13 mouse cellular contexts compared by ENCODE assay signal in genomic region chr19:9047207-9047945, GRCm38 (mm10). TPM values are rescaled to one million over a fixed set of nuclear protein-coding genes. Genes with fewer than 3 reads are reported as not detected.
DNase-seq lines count a peak whose midpoint lies in the region; ATAC-seq and TF ChIP-seq lines count a peak whose summit lies in the region.
"Had no signal": no experiment of that assay in that cellular context is flagged by ENCODE, and none has a peak within 500 bp of the region (broad histone marks: within the 10 kb centered on the region; RNA-seq: fewer than 3 reads in every experiment).

No protein-coding gene starts in this region.

- ATAC-seq in lung, postnatal 0 days: peak; percentile 81

- H3K9ac ChIP-seq in lung, postnatal 0 days (replicated peaks; ENCODE audit: low read depth): no peak overlapping the region
- H3K9ac ChIP-seq: hindbrain, embryonic 15.5 days had no signal

- H3K36me3 ChIP-seq in lung, postnatal 0 days (ENCODE audit: insufficient read depth, low read length): no peaks in the 10 kb centered on the region
- H3K36me3 ChIP-seq: hindbrain, embryonic 15.5 days had no signal

- peaks cover 19% of the 10 kb centered on the region for H3K4me1 ChIP-seq in brown adipose tissue, adult 24 weeks (ENCODE audit: control insufficient read depth, insufficient read depth, insufficient read length, low read length)
- peaks cover 3% of the 10 kb centered on the region; the same call in 1 of the 2 replicates for H3K4me1 ChIP-seq in lung, postnatal 0 days (ENCODE audit: insufficient read depth, low read depth, low read length)
- H3K4me1 ChIP-seq: hindbrain, embryonic 15.5 days had no signal

- H3K4me2 ChIP-seq in lung, postnatal 0 days (replicated peaks; ENCODE audit: low read depth, low read length): no peak overlapping the region
- H3K4me2 ChIP-seq: hindbrain, embryonic 15.5 days; midbrain, embryonic 11.5 days had no signal

- H3K4me3 ChIP-seq in brown adipose tissue, adult 24 weeks (ENCODE audit: insufficient read depth, low read depth, low read length): no peak overlapping the region
- no peak overlapping the region for H3K4me3 ChIP-seq in lung, postnatal 0 days (ENCODE audit: low read depth, low read length)
- H3K4me3 ChIP-seq: hindbrain, embryonic 15.5 days had no signal

- 61% methylated on average over 7 of the region's 7 CpGs for WGBS in lung, postnatal 0 days

- DNase-seq in kidney, adult 18-20 months: peak; percentile 32
- no peak for DNase-seq in kidney, adult 11 months
- DNase-seq in Muller cell, postnatal 12 days (ENCODE audit: inconsistent ontology term): peak; percentile 47
- DNase-seq in lung, postnatal 0 days (ENCODE audit: low spot score): peak; percentile 66
- no peak for DNase-seq in left cerebral cortex, postnatal 4 days
- no peak for DNase-seq in right cerebral cortex, postnatal 14 days
- DNase-seq: cerebellum, postnatal 14 days had no signal

- H3K27me3 ChIP-seq in lung, postnatal 0 days (replicated peaks; ENCODE audit: insufficient read depth, low read length): no peaks in the 10 kb centered on the region
- H3K27me3 ChIP-seq: hindbrain, embryonic 15.5 days had no signal

- peak; percentile 23 for TF ChIP-seq EP300 in lung, postnatal 0 days (IDR thresholded peaks at IDR 0.05)

- peak overlapping the region; percentile 86 for H3K27ac ChIP-seq in brown adipose tissue, adult 24 weeks (replicated peaks; ENCODE audit: low read depth, low read length)
- H3K27ac ChIP-seq in lung, postnatal 0 days (ENCODE audit: low read length): peak overlapping the region; percentile 66
- H3K27ac ChIP-seq: hindbrain, embryonic 15.5 days had no signal

- intact Hi-C loops in left cerebral cortex, postnatal 4 days (cut with DNase I): no loop called here

- TF ChIP-seq CTCF in lung, postnatal 0 days (IDR thresholded peaks at IDR 0.05): no peak

- no peaks in the 10 kb centered on the region for H3K9me3 ChIP-seq in lung, postnatal 0 days (ENCODE audit: low read length)
- H3K9me3 ChIP-seq: hindbrain, embryonic 15.5 days had no signal

RNA-seq across cellular contexts. Expression of gene Scgb1a1, which starts 40.4 kb away (rescaled TPM):
- not detected in 2 replicates for polyA plus RNA-seq in brown adipose tissue, adult 24 weeks (2012; ENCODE audit: insufficient read depth, insufficient read length, missing spikeins)
- 26,192 and 26,425 TPM in 2 replicates for polyA plus RNA-seq in lung, postnatal 0 days (2015; fragmentation: Nextera tagmentation; extraction: Ambion mirVana)
- under 1 TPM in 1 of 2 experiments, not detected in 1; 0.94 TPM for total RNA-seq in left cerebral cortex, postnatal 4 days (2021)
- total RNA-seq: gastrocnemius, adult 18-20 months; layer of hippocampus, adult 8-10 months; left cerebral cortex, postnatal 36 days had no signal
- polyA plus RNA-seq: hindbrain, embryonic 15.5 days; midbrain, embryonic 11.5 days had no signal

RNA-seq across cellular contexts. Expression of gene Ahnak, which starts 58.3 kb away (rescaled TPM):
- 133 and 177 TPM in 2 replicates for polyA plus RNA-seq in brown adipose tissue, adult 24 weeks (2012; ENCODE audit: insufficient read depth, insufficient read length, missing spikeins)
- 151 and 163 TPM in 2 replicates for polyA plus RNA-seq in lung, postnatal 0 days (2015; fragmentation: Nextera tagmentation; extraction: Ambion mirVana)
- 10 to 100 TPM; 14.0 to 18.5 TPM for total RNA-seq in left cerebral cortex, postnatal 4 days (2021)

Comparison
In these comparisons a context has a peak if more than half of its experiments do, and no peak if none do; other contexts are left out.
1. DNase-seq: peak in kidney, adult 18-20 months (single experiment), Muller cell, postnatal 12 days (single experiment) and lung, postnatal 0 days (single experiment); none in kidney, adult 11 months (single experiment), left cerebral cortex, postnatal 4 days (single experiment) and right cerebral cortex, postnatal 14 days (single experiment).
2. RNA of gene Scgb1a1, which starts 40.4 kb away (polyA plus RNA-seq): 26,192 to 26,425 TPM in lung, postnatal 0 days; not detected in brown adipose tissue, adult 24 weeks; every median in the first group is over 1,000 times any median in the second.